Mouse (Mus musculus) spleen, postnatal 14 days (tissue): Measurements from ENCODE around the gene Dpm3.
A peak's percentile ranks its signal among the peaks of the same experiment; 100 is the strongest.

Source experiments
- DNase-seq, 2 experiments: peaks; one replicate each; pipeline ENCODE4 v3.0.0; 2021 to 2022; ENCODE audit warnings: low spot score in 2 of 2

Gene Dpm3

DNA sequence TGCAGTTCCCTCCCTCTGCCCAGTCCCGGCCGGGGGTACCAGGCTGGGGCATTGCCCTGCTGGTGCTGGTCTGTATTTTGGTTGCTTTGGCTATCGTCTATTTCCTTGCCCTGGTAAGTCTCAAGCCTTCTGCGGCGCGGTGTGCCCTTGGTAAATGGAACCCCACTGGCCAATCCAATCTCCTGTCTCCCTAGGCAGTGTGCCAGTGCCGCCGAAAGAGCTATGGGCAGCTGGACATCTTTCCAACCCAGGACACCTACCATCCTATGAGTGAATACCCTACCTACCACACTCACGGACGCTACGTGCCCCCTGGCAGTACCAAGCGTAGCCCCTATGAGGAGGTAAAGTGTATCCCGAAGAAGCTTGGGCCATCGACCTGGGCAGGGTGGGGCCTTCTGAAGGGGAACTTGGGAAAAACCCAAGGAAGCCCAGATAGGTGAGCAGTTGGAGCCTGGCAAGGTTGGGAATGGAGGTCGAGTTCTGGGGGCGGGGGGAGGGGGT, 27.3 kb upstream of the Dpm3 start:
- no peak for DNase-seq

DNA sequence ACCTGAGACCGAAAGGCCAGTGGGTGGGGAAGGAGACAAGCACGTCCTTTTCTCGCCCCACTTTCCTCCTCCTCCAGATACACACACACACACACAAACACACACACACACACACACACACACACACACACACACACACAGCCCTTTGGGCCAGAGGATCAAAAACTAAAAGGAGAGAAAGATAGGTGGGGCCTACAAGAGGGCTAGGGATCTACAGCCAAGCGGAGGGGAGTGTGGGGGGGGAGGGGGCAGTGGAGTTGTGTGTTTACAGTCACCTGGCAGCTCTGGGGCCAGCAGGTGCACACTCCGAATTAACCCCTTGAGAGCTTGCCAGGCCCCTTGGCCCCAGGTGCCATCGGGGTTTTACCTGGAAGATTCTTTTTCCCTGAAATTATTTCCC, 26.5 kb upstream of the Dpm3 start:
- no peak for DNase-seq

GRCm38 (mm10) chr3:89233562-89234110, 25.5 kb upstream of the Dpm3 start:
- DNase-seq, result no peak

GRCm38 (mm10) chr3:89236516-89236915, 22.6 kb upstream of the Dpm3 start:
- no peak for DNase-seq

- DNase-seq, result no peak
These were observed 21.5 kb upstream of the Dpm3 start for GRCm38 (mm10) chr3:89237682-89238081.

DNA sequence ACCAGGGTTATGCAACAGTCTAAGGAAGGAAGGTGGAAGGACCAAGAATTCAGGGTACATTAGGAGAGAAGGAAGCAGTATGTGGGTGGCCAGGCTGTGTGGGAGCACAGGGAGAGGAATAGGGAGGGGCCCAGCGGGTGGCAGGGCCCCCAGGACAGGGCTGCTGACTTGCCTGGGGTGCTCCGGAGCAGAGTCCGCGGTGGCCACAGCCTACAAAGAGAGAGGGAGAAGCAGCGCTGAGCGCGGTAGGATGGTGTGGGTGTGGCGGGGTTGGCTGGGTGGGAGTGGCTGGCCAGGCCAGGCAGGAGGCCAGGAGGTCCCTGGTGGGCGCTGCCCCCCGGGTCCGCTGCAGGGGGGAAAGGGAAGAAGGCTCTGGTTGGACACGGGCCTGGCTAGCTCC, 20.7 kb upstream of the Dpm3 start:
- no peak for DNase-seq

DNA sequence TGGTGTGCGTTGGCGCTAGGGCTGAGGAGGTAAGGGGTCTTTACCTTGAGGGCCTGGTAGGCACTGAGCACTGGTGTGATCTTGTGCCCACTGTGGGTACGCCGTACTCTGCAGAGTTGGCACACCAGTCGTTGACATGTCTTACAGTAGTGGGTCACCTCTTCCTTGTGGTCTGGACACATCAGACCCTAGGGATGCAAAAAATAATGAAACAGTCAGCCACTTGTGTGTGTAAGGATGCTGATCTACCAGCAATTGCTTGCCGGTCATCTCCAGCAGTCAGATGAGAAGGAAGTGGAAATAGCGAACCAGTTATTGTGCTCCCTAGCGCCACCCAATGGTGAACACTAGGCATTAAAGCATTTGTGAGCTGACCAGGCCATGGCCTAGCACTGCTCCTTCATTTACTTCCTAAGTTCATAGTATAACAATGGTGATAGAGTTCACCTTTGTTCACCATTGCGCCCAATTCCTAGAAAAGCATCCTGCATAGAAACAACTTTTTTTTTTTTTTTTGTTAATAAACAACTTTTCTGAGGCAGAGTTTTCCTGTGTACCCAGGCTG, 16.7 kb upstream of the Dpm3 start:
- DNase-seq, result peak in 1 of 2 experiments; percentile 64

- DNase-seq, result peak; percentile 34 to 59
These were observed 15.5 kb upstream of the Dpm3 start for GRCm38 (mm10) chr3:89243609-89244008.

DNA sequence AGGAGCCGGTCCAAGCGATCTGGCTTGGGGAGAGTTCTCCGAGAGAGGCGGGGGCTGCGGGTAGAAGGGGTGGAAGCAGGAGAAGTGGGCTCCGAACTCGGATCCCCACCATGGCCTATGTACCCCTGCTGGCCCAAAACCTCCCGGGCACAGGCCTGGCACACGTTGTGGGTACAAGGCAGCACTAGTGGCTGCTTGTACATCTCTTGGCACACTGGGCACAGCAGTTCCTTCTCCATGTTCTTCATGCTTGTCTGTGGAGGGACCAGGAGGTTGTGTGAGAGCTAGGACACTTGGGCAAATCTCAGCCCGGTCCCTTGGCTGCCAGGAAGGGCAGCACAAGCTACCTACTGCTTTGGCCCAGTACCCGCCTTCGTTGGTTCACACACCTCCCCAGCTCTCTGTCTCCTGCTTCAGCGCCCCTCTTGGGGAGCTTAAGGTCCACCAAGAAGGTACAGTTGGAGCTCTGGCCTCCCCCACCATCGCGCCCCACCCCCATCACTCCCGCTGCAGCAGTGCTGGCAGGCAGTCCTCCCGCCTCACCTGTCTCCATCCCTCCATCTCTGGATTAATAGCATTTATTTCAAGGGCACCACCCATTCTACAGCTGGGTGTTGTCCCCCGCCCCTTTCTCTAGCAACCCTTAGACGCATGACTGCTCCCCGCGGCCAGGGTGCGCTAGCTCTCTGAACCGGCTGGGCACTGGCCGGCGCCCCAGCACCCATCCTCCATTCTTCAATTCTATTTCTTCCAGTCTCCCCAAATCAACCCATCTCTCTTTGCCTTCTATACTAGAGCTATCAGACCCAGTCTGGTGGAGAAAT, 14.8 kb upstream of the Dpm3 start:
- DNase-seq, result no peak

GRCm38 (mm10) chr3:89244982-89245687, 14.0 kb upstream of the Dpm3 start:
- no peak for DNase-seq

DNA sequence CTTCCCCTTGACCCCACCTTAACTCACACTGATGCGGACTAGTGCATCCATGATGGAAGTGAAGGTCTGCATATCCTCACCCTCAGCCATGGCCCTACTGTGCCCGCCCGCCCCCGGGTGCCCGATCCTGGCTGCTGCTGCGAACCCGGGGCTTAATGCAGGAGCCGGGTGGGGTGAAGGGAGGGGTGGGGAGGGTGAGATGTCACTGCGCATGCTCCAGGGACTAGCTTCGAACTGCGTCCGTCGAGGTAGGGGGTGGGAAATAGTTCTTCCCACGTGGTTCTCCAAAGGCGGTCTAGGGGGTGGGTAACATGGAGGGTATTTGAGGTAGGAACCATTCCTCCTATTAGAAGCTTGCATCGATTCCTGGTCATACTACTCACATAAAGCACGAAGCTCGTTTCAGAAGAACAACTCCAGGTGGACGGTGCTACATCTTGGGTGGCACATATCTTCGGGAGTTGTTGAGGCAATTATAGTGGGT, 13.4 kb upstream of the Dpm3 start, which contains the start of gene Krtcap2:
Krtcap2 (plus strand) TSS at position 279 of the 484 bp plus-strand sequence.
- DNase-seq, result no peak

GRCm38 (mm10) chr3:89246261-89247100, 12.7 kb upstream of the Dpm3 start, which contains the start of gene Trim46:
Trim46 (minus strand) TSS chr3:89246309.
- DNase-seq, result peak; percentile 65 to 81

GRCm38 (mm10) chr3:89247466-89247865, 11.7 kb upstream of the Dpm3 start:
- no peak for DNase-seq

DNA sequence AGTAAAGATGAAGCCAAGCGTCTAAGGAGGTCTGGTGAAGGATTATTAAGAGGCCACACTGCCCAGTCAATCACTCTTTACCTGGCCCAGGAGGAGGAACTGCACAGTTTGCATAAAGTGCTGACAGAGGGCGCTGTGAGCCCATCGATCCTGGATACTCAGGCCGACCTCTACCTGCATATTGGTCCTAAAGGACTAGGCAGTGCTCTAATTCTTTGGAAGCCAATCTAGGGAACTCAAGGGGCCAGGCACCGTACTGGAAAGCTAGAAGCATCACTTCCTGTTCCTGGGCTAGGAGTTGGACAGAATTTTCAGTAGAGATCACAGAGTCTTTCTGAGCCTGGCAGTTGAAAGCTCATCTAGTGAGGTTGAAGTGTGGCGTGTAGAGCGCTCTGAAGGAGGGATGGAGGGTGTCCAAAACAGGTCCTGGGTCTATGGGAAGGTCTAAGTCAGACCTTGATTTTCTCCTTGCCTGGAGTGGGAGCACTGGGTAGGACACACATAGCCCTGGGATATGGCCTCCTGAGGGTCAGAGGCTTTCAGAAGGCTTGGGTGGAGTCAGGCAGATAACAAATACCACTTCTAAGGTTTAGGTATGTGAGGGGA, 8.6 kb upstream of the Dpm3 start:
- DNase-seq, result peak; percentile 43 to 65

DNA sequence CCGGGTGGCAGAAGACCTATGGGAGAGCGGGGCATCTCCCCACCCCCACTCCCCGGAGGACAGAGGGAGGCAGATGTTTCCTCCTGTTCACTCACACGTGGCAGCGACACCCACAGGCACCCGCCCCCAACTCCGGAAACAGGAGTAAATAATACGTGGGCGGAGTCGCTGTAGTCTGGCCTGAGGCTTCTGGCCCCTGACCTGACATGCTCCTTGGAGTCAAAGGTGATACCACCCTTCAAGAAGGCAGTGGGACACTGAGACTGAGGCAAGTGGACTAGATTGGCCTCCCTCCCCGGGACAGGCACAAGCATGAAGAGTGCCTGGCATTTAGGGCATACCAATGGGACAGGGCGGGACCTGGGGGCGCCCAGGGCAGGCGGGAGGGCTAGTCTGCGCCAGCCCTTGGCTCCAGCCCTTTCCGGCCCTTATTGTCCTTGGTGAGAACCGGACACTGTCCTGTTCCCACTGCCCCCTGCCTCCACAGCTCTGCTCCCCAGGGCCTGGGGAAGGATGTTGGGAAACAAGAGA, 7.7 kb upstream of the Dpm3 start:
- DNase-seq, result peak; percentile 47 to 58

DNA sequence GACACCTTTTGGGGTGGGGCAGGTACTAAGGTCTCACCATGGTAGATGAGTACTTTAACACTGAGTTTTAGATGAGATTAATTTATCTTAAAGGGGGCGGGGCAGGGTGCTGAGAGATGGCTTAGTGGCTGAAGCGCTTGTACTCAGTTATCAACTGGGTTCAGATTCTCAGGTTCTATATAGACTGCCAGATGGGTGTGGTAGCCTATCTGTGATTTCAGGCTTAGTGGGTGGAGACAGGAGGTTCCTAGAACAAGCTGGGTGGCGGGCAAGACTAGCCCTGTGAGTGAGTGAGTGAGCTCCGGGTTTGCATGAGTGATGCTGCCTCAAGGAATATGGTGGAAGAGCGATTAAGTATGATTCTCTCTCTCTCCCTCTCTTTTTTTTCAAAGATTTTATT, 4.2 kb upstream of the Dpm3 start:
- no peak for DNase-seq

DNA sequence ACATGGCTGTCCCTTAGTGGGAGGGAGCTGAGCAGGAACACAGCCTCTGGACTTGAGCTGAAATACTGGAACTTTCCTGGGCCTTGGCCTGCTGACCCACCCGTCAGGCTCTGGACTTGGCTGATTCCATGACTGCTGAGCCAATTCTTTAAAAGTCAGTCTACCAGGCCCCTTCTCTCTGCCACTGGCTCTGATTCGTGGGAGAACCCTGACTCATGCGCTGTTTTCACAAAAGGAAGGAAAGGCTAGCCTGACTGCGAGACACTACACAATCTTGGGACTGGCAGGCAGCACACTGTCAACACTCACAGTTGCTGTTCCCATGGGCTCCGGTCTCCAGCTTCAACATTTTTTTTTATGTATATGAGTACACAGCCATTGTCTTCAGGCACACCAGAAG, 3.0 kb upstream of the Dpm3 start:
- DNase-seq, result no peak

- DNase-seq, result no peak
These were observed 1.1 kb downstream of the Dpm3 start for GRCm38 (mm10) chr3:89260211-89260610.

DNA sequence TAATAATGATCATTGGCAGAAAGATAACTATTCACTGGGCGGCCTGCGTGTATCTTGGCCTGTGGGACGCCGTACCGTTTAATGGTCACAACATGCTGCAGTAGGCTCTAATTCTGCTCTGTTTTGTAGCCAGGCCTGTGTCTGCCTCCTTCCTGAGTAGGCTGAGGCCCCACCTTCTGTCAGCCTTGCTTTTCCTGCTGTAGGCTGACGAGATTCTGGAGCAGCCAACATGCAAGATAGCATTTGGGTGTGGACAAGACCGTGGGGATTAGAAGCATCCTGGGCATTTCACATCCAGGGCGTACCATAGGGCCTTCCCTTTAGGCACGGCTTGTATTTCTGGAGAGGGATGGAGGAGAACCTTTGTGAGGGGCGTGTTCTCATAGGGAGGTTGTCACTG, 3.3 kb downstream of the Dpm3 start:
- DNase-seq, result no peak

GRCm38 (mm10) chr3:89266439-89266893, 7.3 kb downstream of the Dpm3 start:
- DNase-seq, result peak; percentile 43 to 59
